Mouse (Mus musculus) MEL (cell line): Measurements from ENCODE around the gene Ung. TPM values are rescaled to one million over a fixed set of nuclear protein-coding genes. Genes with fewer than 3 reads are reported as not detected.

Experiments
- DNase-seq: peaks from one replicate; pipeline ENCODE4 v3.0.0; 2011; ENCODE audit warnings: low read depth, low spot score
- H3K27ac ChIP-seq: 2 replicates; pipeline ENCODE4 v1.5.1; 2012; ENCODE audit warnings: low read depth, mild to moderate bottlenecking, control low read depth, low read length, moderate library complexity; ENCODE audit not compliant: control insufficient read depth
- H3K27me3 ChIP-seq, 2 experiments: fragments of 150-350 bp in 1 of 2; sonication (generic) in 1 of 2; 2 replicates each; pipeline ENCODE4 v1.6.1; 2012; ENCODE audit warnings: low read length in 2 of 2, mild to moderate bottlenecking in 2 of 2, improper control_type of control experiment in 1 of 2, moderate library complexity in 1 of 2; ENCODE audit not compliant: insufficient read depth in 2 of 2, control insufficient read depth in 1 of 2
- H3K36me3 ChIP-seq, 2 experiments: 2 replicates each; pipeline ENCODE4 v1.6.1; 2012 to 2014; ENCODE audit warnings: low read length in 2 of 2, improper control_type of control experiment in 1 of 2, inconsistent platforms in 1 of 2, mild to moderate bottlenecking in 1 of 2; ENCODE audit not compliant: insufficient read depth in 2 of 2, control insufficient read depth in 1 of 2
- H3K4me1 ChIP-seq, 2 experiments: fragments of 150-350 bp in 1 of 2; sonication (generic) in 1 of 2; 2 replicates each; pipeline ENCODE4 v1.6.1; 2012; ENCODE audit warnings: low read length in 2 of 2, improper control_type of control experiment in 1 of 2, mild to moderate bottlenecking in 1 of 2; ENCODE audit not compliant: insufficient read depth in 2 of 2, control insufficient read depth in 1 of 2
- H3K4me3 ChIP-seq, 2 experiments: fragments of 150-350 bp in 1 of 2; sonication (generic) in 1 of 2; 2 replicates each; pipeline ENCODE4 v1.5.1; 2012; ENCODE audit warnings: low read depth in 2 of 2, low read length in 2 of 2, mild to moderate bottlenecking in 2 of 2, moderate library complexity in 2 of 2, control low read depth in 1 of 2, improper control_type of control experiment in 1 of 2; ENCODE audit not compliant: control insufficient read depth in 1 of 2, insufficient read depth in 1 of 2
- H3K79me2 ChIP-seq: 2 replicates; pipeline ENCODE4 v1.6.1; 2012; ENCODE audit warnings: mild to moderate bottlenecking, low read length, moderate library complexity; ENCODE audit not compliant: control insufficient read depth, poor library complexity, insufficient read depth
- H3K9ac ChIP-seq: 2 replicates; pipeline ENCODE4 v1.6.1; 2012; ENCODE audit warnings: low read depth, mild to moderate bottlenecking, control low read depth, low read length, moderate library complexity; ENCODE audit not compliant: control insufficient read depth, poor library complexity, severe bottlenecking
- H3K9me3 ChIP-seq: fragments of 150-350 bp; sonication (generic); replicated peaks from 2 replicates; pipeline ENCODE4 v1.6.1; 2012; ENCODE audit warnings: mild to moderate bottlenecking, low read length, improper control_type of control experiment, moderate library complexity; ENCODE audit not compliant: insufficient read depth
- BHLHE40 ChIP-seq: IDR thresholded peaks from 2 replicates; pipeline ENCODE4 v1.6.1; 2012; ENCODE audit warnings: low read depth, mild to moderate bottlenecking, inconsistent platforms, low read length, improper control_type of control experiment, borderline replicate concordance
- CHD1 ChIP-seq: IDR thresholded peaks from 2 replicates; pipeline ENCODE4 v1.6.1; 2012; ENCODE audit warnings: low read depth, mild to moderate bottlenecking, inconsistent platforms, low read length, improper control_type of control experiment
- CTCF ChIP-seq, 3 experiments: IDR thresholded peaks in 2 of 3; conservative IDR thresholded peaks in 1 of 3; 2 replicates each; pipeline ENCODE4 v1.5.1; 2011 to 2012; ENCODE audit warnings: low read length in 3 of 3, low read depth in 2 of 3, mild to moderate bottlenecking in 2 of 3, improper control_type of control experiment in 1 of 3, inconsistent platforms in 1 of 3, mixed read lengths in 1 of 3, moderate library complexity in 1 of 3; ENCODE audit not compliant: control insufficient read depth in 1 of 3, insufficient read depth in 1 of 3, poor library complexity in 1 of 3, severe bottlenecking in 1 of 3
- EP300 ChIP-seq, 2 experiments: IDR thresholded peaks; 2 replicates each; pipeline ENCODE4 v1.6.1; 2011; ENCODE audit warnings: improper control_type of control experiment in 2 of 2, low read length in 2 of 2, low read depth in 1 of 2, mild to moderate bottlenecking in 1 of 2
- ETS1 ChIP-seq: IDR thresholded peaks from 2 replicates; pipeline ENCODE4 v1.6.1; 2012; ENCODE audit warnings: low read depth, mild to moderate bottlenecking, inconsistent platforms, low read length, improper control_type of control experiment, moderate library complexity
- GABPA ChIP-seq: IDR thresholded peaks from 2 replicates; pipeline ENCODE4 v1.6.1; 2012; ENCODE audit warnings: low read depth, mild to moderate bottlenecking, inconsistent platforms, low read length, improper control_type of control experiment, moderate library complexity
- GATA1 ChIP-seq: IDR thresholded peaks from 2 replicates; pipeline ENCODE4 v1.6.1; 2011; ENCODE audit warnings: low read depth, low read length, improper control_type of control experiment
- JUND ChIP-seq: IDR thresholded peaks from 2 replicates; pipeline ENCODE4 v1.6.1; 2011; ENCODE audit warnings: low read depth, mild to moderate bottlenecking, improper control_type of control experiment, low read length
- MAFK ChIP-seq: IDR thresholded peaks from 2 replicates; pipeline ENCODE4 v1.6.1; 2011; ENCODE audit warnings: low read depth, mild to moderate bottlenecking, low read length, improper control_type of control experiment, borderline replicate concordance
- MAX ChIP-seq: IDR thresholded peaks from 2 replicates; pipeline ENCODE4 v1.6.1; 2011; ENCODE audit warnings: low read length, improper control_type of control experiment
- MEF2A ChIP-seq: IDR thresholded peaks from 2 replicates; pipeline ENCODE4 v1.6.1; 2014; ENCODE audit warnings: low read depth, mild to moderate bottlenecking, inconsistent platforms, low read length, improper control_type of control experiment; ENCODE audit not compliant: poor library complexity, insufficient replicate concordance, severe bottlenecking; ENCODE audit errors: extremely low read depth
- MYC ChIP-seq: IDR thresholded peaks from 2 replicates; pipeline ENCODE4 v1.6.1; 2011; ENCODE audit warnings: low read depth, mild to moderate bottlenecking, low read length, improper control_type of control experiment, moderate library complexity
- NELFE ChIP-seq: IDR thresholded peaks from 2 replicates; pipeline ENCODE4 v1.6.1; 2011; ENCODE audit warnings: low read depth, low read length, improper control_type of control experiment
- POLR2A ChIP-seq, 2 experiments: IDR thresholded peaks; 2 replicates each; pipeline ENCODE4 v1.6.1; 2011 to 2012; ENCODE audit warnings: low read length in 2 of 2, mild to moderate bottlenecking in 2 of 2, control low read depth in 1 of 2, improper control_type of control experiment in 1 of 2, low read depth in 1 of 2, moderate library complexity in 1 of 2; ENCODE audit not compliant: control insufficient read depth in 1 of 2, insufficient read depth in 1 of 2, poor library complexity in 1 of 2
- POLR2AphosphoS2 ChIP-seq: IDR thresholded peaks from 2 replicates; pipeline ENCODE4 v1.6.1; 2011; ENCODE audit warnings: low read length, improper control_type of control experiment
- POLR2AphosphoS5 ChIP-seq: IDR thresholded peaks from 2 replicates; pipeline ENCODE4 v1.6.1; 2012; ENCODE audit warnings: low read depth, borderline replicate concordance, mild to moderate bottlenecking, inconsistent platforms, low read length, moderate library complexity, mixed read lengths
- SMC3 ChIP-seq: IDR thresholded peaks from 2 replicates; pipeline ENCODE4 v1.6.1; 2011; ENCODE audit warnings: low read depth, low read length, improper control_type of control experiment
- TAL1 ChIP-seq: IDR thresholded peaks from 2 replicates; pipeline ENCODE4 v1.6.1; 2012; ENCODE audit warnings: mild to moderate bottlenecking, inconsistent platforms, low read length, moderate library complexity, mixed read lengths
- TCF12 ChIP-seq: IDR thresholded peaks from 2 replicates; pipeline ENCODE4 v1.6.1; 2014; ENCODE audit warnings: low read depth, mild to moderate bottlenecking, inconsistent platforms, low read length, improper control_type of control experiment, moderate library complexity
- USF1 ChIP-seq: IDR thresholded peaks from 2 replicates; pipeline ENCODE4 v1.6.1; 2014; ENCODE audit warnings: low read depth, mild to moderate bottlenecking, inconsistent platforms, low read length, improper control_type of control experiment, moderate library complexity
- USF2 ChIP-seq, 2 experiments: IDR thresholded peaks; 2 replicates each; pipeline ENCODE4 v1.6.1; 2011 to 2012; ENCODE audit warnings: improper control_type of control experiment in 2 of 2, low read length in 2 of 2, borderline replicate concordance in 1 of 2, inconsistent platforms in 1 of 2, low read depth in 1 of 2, mild to moderate bottlenecking in 1 of 2; ENCODE audit not compliant: insufficient read depth in 1 of 2
- ZNF384 ChIP-seq: IDR thresholded peaks from 2 replicates; pipeline ENCODE4 v1.6.1; 2012; ENCODE audit warnings: low read depth, mild to moderate bottlenecking, inconsistent platforms, low read length, improper control_type of control experiment
- polyA plus RNA-seq, 2 experiments: library from polyadenylated mRNA; stranded (reverse) in 1 of 2; unstranded in 1 of 2; fragments of >175 nt in 1 of 2; fragments of >200 nt in 1 of 2; gene quantifications; 2 replicates each; pipeline versions ENCODE4 v1.2.1 to v1.2.4; 2012; ENCODE audit warnings: low replicate concordance in 2 of 2, low read depth in 1 of 2; ENCODE audit not compliant: insufficient read length in 2 of 2, insufficient read depth in 1 of 2, missing spikeins in 1 of 2
- total RNA-seq: library from RNA; depleted of rRNA; stranded (reverse); fragments of 300-350 nt; gene quantifications from 2 replicates; pipeline ENCODE4 v1.2.3, GENCODE M21; 2012

Gene Ung
- total and polyA plus RNA-seq, 3 experiments = 22.1 to 62.2 TPM; not detected in 1

GRCm38 (mm10) chr5:114115030-114115429 is 15.2 kb upstream of the Ung start:
- no peak overlapping the region for H3K4me3 ChIP-seq
- TF ChIP-seq MYC (no peak), POLR2A (IDR thresholded peaks at IDR 0.05; ENCODE audit: control insufficient read depth in 1 of 2, insufficient read depth in 1 of 2, low read depth in 1 of 2, low read length in 2 of 2, poor library complexity in 1 of 2) (no peak), MAX (no peak), EP300 (IDR thresholded peaks at IDR 0.05; ENCODE audit: low read depth in 1 of 2, low read length in 2 of 2) (no peak), MAFK (no peak), USF2 (IDR thresholded peaks at IDR 0.05; ENCODE audit: borderline replicate concordance in 1 of 2, insufficient read depth in 1 of 2, low read depth in 1 of 2, low read length in 2 of 2) (no peak), NELFE (no peak), TAL1 (no peak), GATA1 (no peak), ZNF384 (no peak), POLR2AphosphoS5 (no peak)
- TF ChIP-seq, all 39 proteins: peak for 0
- Histone ChIP-seq H3K9ac (no peak overlapping the region), H3K36me3 (no peaks in the 10 kb centered on the region), H3K27me3 (no peaks in the 10 kb centered on the region), H3K9me3 (no peaks in the 10 kb centered on the region), H3K4me1 (no peaks in the 10 kb centered on the region), H3K27ac (no peak overlapping the region), H3K79me2 (no peaks in the 10 kb centered on the region)
- DNase-seq = no peak

- no peaks in the 10 kb centered on the region for H3K4me1 ChIP-seq
- no peak overlapping the region for H3K4me3 ChIP-seq
- no peak overlapping the region for H3K27ac ChIP-seq
- no peaks in the 10 kb centered on the region for H3K27me3 ChIP-seq
- no peak for DNase-seq
- H3K79me2 ChIP-seq = no peaks in the 10 kb centered on the region
- no peaks in the 10 kb centered on the region for H3K9me3 ChIP-seq
- no peaks in the 10 kb centered on the region for H3K36me3 ChIP-seq
- no peak overlapping the region for H3K9ac ChIP-seq
- no peak for TF ChIP-seq EP300 (IDR thresholded peaks at IDR 0.05; ENCODE audit: low read depth in 1 of 2, low read length in 2 of 2)
- no peak for TF ChIP-seq TCF12
- TF ChIP-seq POLR2AphosphoS2 = no peak
- no peak for TF ChIP-seq GABPA
- TF ChIP-seq MAFK = no peak
- TF ChIP-seq USF1 = no peak
- no peak for TF ChIP-seq ETS1
- no peak for TF ChIP-seq CHD1
- TF ChIP-seq MEF2A = no peak
- TF ChIP-seq CTCF (IDR thresholded peaks at IDR 0.05 in 2 of 3, conservative IDR thresholded peaks at IDR 0.05 in 1 of 3; ENCODE audit: control insufficient read depth in 1 of 3, insufficient read depth in 1 of 3, low read depth in 2 of 3, low read length in 3 of 3, poor library complexity in 1 of 3, severe bottlenecking in 1 of 3) = no peak
- TF ChIP-seq BHLHE40 = no peak
- TF ChIP-seq JUND = no peak
- no peak for TF ChIP-seq SMC3
Observed at GRCm38 (mm10) chr5:114116586-114116985, 13.6 kb upstream of the Ung start.
